Mouse (Mus musculus) C2C12 (cell line): ENCODE data around the gene Aox1. TPM values are rescaled to one million over a fixed set of nuclear protein-coding genes. Genes with fewer than 3 reads are reported as not detected.

Source experiments
- H3K27me3 ChIP-seq: one replicate; pipeline ENCODE4 v1.6.1; 2011; ENCODE audit not compliant: control insufficient read depth, insufficient read depth, insufficient read length
- H3K36me3 ChIP-seq: one replicate; pipeline ENCODE4 v1.6.1; 2011; ENCODE audit not compliant: control insufficient read depth, insufficient read depth
- H3K4me3 ChIP-seq: one replicate; pipeline ENCODE4 v1.5.1; 2011; ENCODE audit warnings: mild to moderate bottlenecking, control low read depth; ENCODE audit not compliant: poor library complexity, insufficient read depth, severe bottlenecking
- H3K79me2 ChIP-seq: one replicate; pipeline ENCODE4 v1.6.1; 2011; ENCODE audit not compliant: control insufficient read depth, insufficient read depth
- H3K79me3 ChIP-seq: one replicate; pipeline ENCODE4 v1.6.1; 2011; ENCODE audit warnings: low read depth, control low read depth
- H3ac ChIP-seq: one replicate; pipeline ENCODE3; 2011; ENCODE audit warnings: low read depth; ENCODE audit not compliant: control insufficient read depth, insufficient read length
- CEBPB ChIP-seq: IDR thresholded peaks from one replicate; pipeline ENCODE4 v1.6.1; 2011; ENCODE audit warnings: low read depth, mild to moderate bottlenecking, control low read depth, moderate library complexity
- CTCF ChIP-seq: IDR thresholded peaks from one replicate; pipeline ENCODE4 v1.5.1; 2011; ENCODE audit not compliant: control insufficient read depth, insufficient read depth, insufficient read length
- FOSL1 ChIP-seq: IDR thresholded peaks from one replicate; pipeline ENCODE4 v1.8.0; 2011; ENCODE audit warnings: mild to moderate bottlenecking, low read length; ENCODE audit not compliant: poor library complexity, insufficient read depth, severe bottlenecking
- MAX ChIP-seq: IDR thresholded peaks from one replicate; pipeline ENCODE4 v1.6.1; 2011; ENCODE audit warnings: mild to moderate bottlenecking, control low read depth
- MYOD1 ChIP-seq: IDR thresholded peaks from one replicate; pipeline ENCODE4 v1.6.1; 2011; ENCODE audit warnings: low read depth; ENCODE audit not compliant: control insufficient read depth, insufficient read length
- MYOG ChIP-seq: IDR thresholded peaks from one replicate; pipeline ENCODE4 v1.6.1; 2011; ENCODE audit not compliant: control insufficient read depth, insufficient read length; ENCODE audit errors: extremely low read depth
- USF1 ChIP-seq: IDR thresholded peaks from one replicate; pipeline ENCODE4 v1.6.1; 2011; ENCODE audit warnings: low read depth, mild to moderate bottlenecking, control low read depth, moderate library complexity
- polyA plus RNA-seq: library from polyadenylated mRNA; unstranded; fragments of >200 nt; fragmentation: generic; extraction: Trizol; gene quantifications from one replicate; pipeline ENCODE4 v1.2.1, GENCODE M21; 2012; ENCODE audit warnings: missing spikeins

The Aox1 gene
- polyA plus RNA-seq, 1 experiment: 2.2 TPM

- TF ChIP-seq MYOG: no peak
- no peak for TF ChIP-seq USF1
- no peak for TF ChIP-seq MAX
- TF ChIP-seq CTCF: no peak
- TF ChIP-seq MYOD1: no peak
- TF ChIP-seq CEBPB: no peak
- TF ChIP-seq FOSL1: no peak
- Histone ChIP-seq H3K79me2 (no peaks in the 10 kb centered on the region), H3K79me3 (no peaks in the 10 kb centered on the region), H3K27me3 (no peaks in the 10 kb centered on the region), H3K36me3 (no peaks in the 10 kb centered on the region), H3K4me3 (no peak overlapping the region), H3ac (no peak overlapping the region)
Observed at GRCm38 (mm10) chr1:58144384-58145069, 114.8 kb downstream of the Aox1 start.

- no peak for TF ChIP-seq MAX
- no peak for TF ChIP-seq CEBPB
- TF ChIP-seq USF1: no peak
- no peak for TF ChIP-seq FOSL1
- TF ChIP-seq CTCF: no peak
- no peak for TF ChIP-seq MYOG
- TF ChIP-seq MYOD1: no peak
- H3K4me3 ChIP-seq: no peak overlapping the region
- H3ac ChIP-seq: no peak overlapping the region
- no peaks in the 10 kb centered on the region for H3K79me3 ChIP-seq
- no peaks in the 10 kb centered on the region for H3K36me3 ChIP-seq
- no peaks in the 10 kb centered on the region for H3K79me2 ChIP-seq
- H3K27me3 ChIP-seq: no peaks in the 10 kb centered on the region
Observed at GRCm38 (mm10) chr1:58146026-58146425, 116.3 kb downstream of the Aox1 start.

- H3K27me3 ChIP-seq: no peaks in the 10 kb centered on the region
- H3K79me3 ChIP-seq: no peaks in the 10 kb centered on the region
- H3ac ChIP-seq: no peak overlapping the region
- H3K79me2 ChIP-seq: no peaks in the 10 kb centered on the region
- no peak overlapping the region for H3K4me3 ChIP-seq
- H3K36me3 ChIP-seq: no peaks in the 10 kb centered on the region
- TF ChIP-seq FOSL1 (no peak), CEBPB (no peak), CTCF (no peak), MYOD1 (no peak), USF1 (no peak), MYOG (no peak), MAX (no peak)
Observed at GRCm38 (mm10) chr1:58147776-58148175, 118.0 kb downstream of the Aox1 start.

GRCm38 (mm10) chr1:58152247-58152646, 122.5 kb downstream of the Aox1 start:
- H3ac ChIP-seq: no peak overlapping the region
- H3K79me3 ChIP-seq: no peaks in the 10 kb centered on the region
- no peaks in the 10 kb centered on the region for H3K79me2 ChIP-seq
- TF ChIP-seq MYOD1 (no peak), CTCF (no peak), MYOG (no peak), CEBPB (no peak), FOSL1 (no peak), USF1 (no peak), MAX (no peak)
- no peaks in the 10 kb centered on the region for H3K27me3 ChIP-seq
- no peak overlapping the region for H3K4me3 ChIP-seq
- no peaks in the 10 kb centered on the region for H3K36me3 ChIP-seq

Other genes starting within 250 kb of the Aox1 start
- 4.3 TPM for gene Sgo2a, start 34.0 kb upstream of the Aox1 start, polyA plus RNA-seq
- 3.9 TPM for gene Kctd18, start 11.0 kb upstream of the Aox1 start, polyA plus RNA-seq
- gene Aox3, start 83.2 kb downstream of the Aox1 start, polyA plus RNA-seq: 0.01 TPM
- gene Aox4, start 180.5 kb downstream of the Aox1 start, polyA plus RNA-seq: not detected
- not detected for gene Aox2, start 248.4 kb downstream of the Aox1 start, polyA plus RNA-seq